ENCODE assay signal across 10 mouse cellular contexts in the genomic region with DNA sequence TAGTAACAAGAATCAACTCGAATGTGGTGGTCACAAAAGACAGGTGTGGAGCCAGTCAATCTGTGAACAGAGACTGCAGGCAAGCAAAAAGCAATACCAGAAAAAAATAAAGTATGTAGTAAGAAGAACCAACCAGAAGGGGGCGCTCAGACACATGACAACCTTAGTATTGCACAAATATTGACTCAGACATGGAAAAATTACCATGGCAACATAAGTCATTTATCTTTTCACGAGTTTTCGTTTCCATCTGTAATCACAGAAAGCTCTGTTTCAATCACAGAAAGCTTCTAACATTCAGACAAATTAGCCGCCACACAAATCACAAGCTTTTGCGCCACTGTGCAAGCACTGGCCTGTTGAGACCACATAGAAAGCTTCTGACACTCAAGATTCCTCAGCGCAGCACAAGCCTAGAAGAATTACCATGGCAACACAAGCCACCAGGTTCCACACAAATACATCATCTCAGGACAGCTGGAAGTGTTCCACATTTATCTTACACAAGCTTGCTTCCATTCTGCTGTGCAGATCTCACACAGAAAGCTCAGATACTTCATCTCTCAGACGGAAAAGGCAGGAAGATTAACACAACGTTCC. TPM values are rescaled to one million over a fixed set of nuclear protein-coding genes. Genes with fewer than 3 reads are reported as not detected.
DNase-seq lines count a peak whose midpoint lies in the region; ATAC-seq and TF ChIP-seq lines count a peak whose summit lies in the region.
"Had no signal": no experiment of that assay in that cellular context is flagged by ENCODE, and none has a peak within 500 bp of the region (broad histone marks: within the 10 kb centered on the region; RNA-seq: fewer than 3 reads in every experiment).

No protein-coding gene starts in this region.

- TF ChIP-seq EP300 in heart, postnatal 0 days (IDR thresholded peaks at IDR 0.05; ENCODE audit: low read depth) = no peak

- WGBS in heart, postnatal 0 days = 39% methylated on average over 9 of the region's 9 CpGs
- WGBS in heart, embryonic 11.5 days (ENCODE audit: insufficient replicate concordance) = 44% methylated on average over 9 of the region's 9 CpGs
- 52% methylated on average over 9 of the region's 9 CpGs for WGBS in embryonic facial prominence, embryonic 10.5 days

- in situ Hi-C loops in Patski (cut with MboI; ENCODE audit: low pct_unique_long_range_greater_than_20kb) = no loop called here

- CTCF ChIA-PET in Patski (lab: Charles Lee) = no interaction called here

- H3K27me3 ChIP-seq in heart, postnatal 0 days (ENCODE audit: control insufficient read depth, insufficient read depth, low read length) = no peaks in the 10 kb centered on the region
- no peaks in the 10 kb centered on the region for H3K27me3 ChIP-seq in heart, embryonic 11.5 days (ENCODE audit: control insufficient read depth, insufficient read depth, low read length)
- H3K27me3 ChIP-seq in Patski = peaks cover 12% of the 10 kb centered on the region
- peaks cover 10% of the 10 kb centered on the region for H3K27me3 ChIP-seq in embryonic facial prominence, embryonic 10.5 days (replicated peaks; ENCODE audit: low read depth, poor library complexity, severe bottlenecking)

- DNase-seq in heart, postnatal 0 days (ENCODE audit: low spot score) = peak; percentile 16
- DNase-seq in 416B (ENCODE audit: low read depth) = peak; percentile 44
- no peak for DNase-seq in Patski (ENCODE audit: low read depth, low spot score)
- peak; percentile 7 for DNase-seq in embryonic facial prominence, embryonic 10.5 days (ENCODE audit: low spot score)
- peak in 1 of 2 experiments; percentile 21 for DNase-seq in left cerebral cortex, adult 2 months (ENCODE audit: extremely low spot score in 1 of 2, low spot score in 2 of 2)
- DNase-seq in retina, postnatal 1 day = peak; percentile 16
- DNase-seq in urinary bladder, postnatal 10 days (ENCODE audit: low spot score) = no peak

- H3K9me3 ChIP-seq in heart, postnatal 0 days (replicated peaks; ENCODE audit: control insufficient read depth, low read length) = no peaks in the 10 kb centered on the region
- H3K9me3 ChIP-seq in heart, embryonic 11.5 days (replicated peaks; ENCODE audit: control insufficient read depth, low read length) = no peaks in the 10 kb centered on the region
- H3K9me3 ChIP-seq in embryonic facial prominence, embryonic 10.5 days = no peaks in the 10 kb centered on the region

- H3K4me2 ChIP-seq in heart, postnatal 0 days (ENCODE audit: low read depth, low read length) = no peak overlapping the region
- H3K4me2 ChIP-seq in heart, embryonic 11.5 days = no peak overlapping the region

- POLR2A ChIA-PET in Patski (lab: Charles Lee) = no interaction called here

- H3K4me3 ChIP-seq in heart, postnatal 0 days (ENCODE audit: low read depth, low read length) = no peak overlapping the region
- H3K4me3 ChIP-seq in heart, embryonic 11.5 days (ENCODE audit: low read depth, low read length) = no peak overlapping the region
- no peak overlapping the region for H3K4me3 ChIP-seq in embryonic facial prominence, embryonic 10.5 days
- no peak overlapping the region for H3K4me3 ChIP-seq in left cerebral cortex, adult 2 months

- ATAC-seq in heart, postnatal 0 days (ENCODE audit: insufficient read depth, low read depth) = no peak
- ATAC-seq in heart, embryonic 11.5 days (replicated peaks; ENCODE audit: insufficient number of reproducible peaks, low FRiP score, low TSS enrichment) = no peak
- ATAC-seq in Patski = no peak

- H3K4me1 ChIP-seq in heart, postnatal 0 days (ENCODE audit: control insufficient read depth, insufficient read depth) = no peaks in the 10 kb centered on the region
- H3K4me1 ChIP-seq in heart, embryonic 11.5 days (ENCODE audit: control insufficient read depth, insufficient read depth, low read length) = no peaks in the 10 kb centered on the region
- H3K4me1 ChIP-seq in embryonic facial prominence, embryonic 10.5 days = no peaks in the 10 kb centered on the region

- intact Hi-C loops in left cerebral cortex, adult 2 months (cut with DNase I) = loop anchor here (2.0 to 5.0 kb wide), 2 partner anchors 53 to 100 kb away; no protein-coding TSS in a partner anchor

- no peak overlapping the region for H3K27ac ChIP-seq in heart, postnatal 0 days (ENCODE audit: low read depth)
- H3K27ac ChIP-seq in heart, embryonic 11.5 days (ENCODE audit: low read depth, low read length) = no peak overlapping the region
- H3K27ac ChIP-seq in embryonic facial prominence, embryonic 10.5 days (replicated peaks) = no peak overlapping the region
- no peak overlapping the region for H3K27ac ChIP-seq in left cerebral cortex, adult 2 months

- no peaks in the 10 kb centered on the region for H3K36me3 ChIP-seq in heart, postnatal 0 days (replicated peaks; ENCODE audit: control insufficient read depth, insufficient read depth, low read length)
- H3K36me3 ChIP-seq in heart, embryonic 11.5 days (ENCODE audit: control insufficient read depth, insufficient read depth, low read length) = no peaks in the 10 kb centered on the region
- H3K36me3 ChIP-seq in embryonic facial prominence, embryonic 10.5 days (replicated peaks) = no peaks in the 10 kb centered on the region

- peak; percentile 39 for TF ChIP-seq CTCF in heart, postnatal 0 days (IDR thresholded peaks at IDR 0.05; ENCODE audit: low read depth)
- peak; percentile 41 for TF ChIP-seq CTCF in Patski (IDR thresholded peaks at IDR 0.05)
- peak; percentile 52 for TF ChIP-seq CTCF in left cerebral cortex, adult 2 months (IDR thresholded peaks at IDR 0.05)

- no peak overlapping the region for H3K9ac ChIP-seq in heart, postnatal 0 days (replicated peaks; ENCODE audit: low read depth, low read length)
- H3K9ac ChIP-seq in heart, embryonic 11.5 days (ENCODE audit: low read depth, low read length) = no peak overlapping the region

RNA-seq across cellular contexts. Expression of gene Prame, which starts 24.8 kb away (rescaled TPM):
- not detected in 2 replicates for total RNA-seq in heart, postnatal 0 days (2014; rRNA removed; ENCODE audit: low replicate concordance)
- polyA plus RNA-seq in heart, postnatal 0 days (2015; fragmentation: Nextera tagmentation; extraction: Ambion mirVana) = not detected in 2 replicates
- polyA plus RNA-seq in heart, embryonic 11.5 days (2014; fragmentation: Nextera tagmentation; extraction: Ambion mirVana) = not detected in 2 replicates
- not detected for polyA plus RNA-seq in Patski (2021)
- polyA plus RNA-seq in embryonic facial prominence, embryonic 10.5 days (2016; fragmentation: Nextera tagmentation; extraction: Ambion mirVana) = 0.06 TPM in 1 of 2 replicates, not detected in the other
- total RNA-seq in left cerebral cortex, adult 2 months (2021) = not detected
- total RNA-seq: left cerebral cortex, adult 18-20 months had no signal
- polyA plus RNA-seq: stomach, embryonic 14.5 days had no signal

RNA-seq across cellular contexts. Expression of gene Tcp11x2, which starts 41.3 kb away (rescaled TPM):
- not detected in 2 replicates for total RNA-seq in heart, postnatal 0 days (2014; rRNA removed; ENCODE audit: low replicate concordance)
- polyA plus RNA-seq in heart, postnatal 0 days (2015; fragmentation: Nextera tagmentation; extraction: Ambion mirVana) = not detected in 2 replicates
- not detected in 2 replicates for polyA plus RNA-seq in heart, embryonic 11.5 days (2014; fragmentation: Nextera tagmentation; extraction: Ambion mirVana)
- not detected for polyA plus RNA-seq in Patski (2021)
- 0.07 TPM in 1 of 2 replicates, not detected in the other for polyA plus RNA-seq in embryonic facial prominence, embryonic 10.5 days (2016; fragmentation: Nextera tagmentation; extraction: Ambion mirVana)
- not detected for total RNA-seq in left cerebral cortex, adult 2 months (2021)
- total RNA-seq: left cerebral cortex, adult 18-20 months had no signal
- polyA plus RNA-seq: stomach, embryonic 14.5 days had no signal

RNA-seq across cellular contexts. Expression of gene Nxf7, which starts 53.7 kb away (rescaled TPM):
- 0.81 TPM in 1 of 2 replicates, not detected in the other for total RNA-seq in heart, postnatal 0 days (2014; rRNA removed; ENCODE audit: low replicate concordance)
- polyA plus RNA-seq in heart, postnatal 0 days (2015; fragmentation: Nextera tagmentation; extraction: Ambion mirVana) = 0.16 and 0.18 TPM in 2 replicates
- polyA plus RNA-seq in heart, embryonic 11.5 days (2014; fragmentation: Nextera tagmentation; extraction: Ambion mirVana) = 0.32 and 0.44 TPM in 2 replicates
- not detected for polyA plus RNA-seq in Patski (2021)
- polyA plus RNA-seq in embryonic facial prominence, embryonic 10.5 days (2016; fragmentation: Nextera tagmentation; extraction: Ambion mirVana) = 0.10 TPM in 1 of 2 replicates, not detected in the other
- 1 to 10 TPM; 5.8 to 6.2 TPM for total RNA-seq in left cerebral cortex, adult 2 months (2021)
- polyA plus RNA-seq: stomach, embryonic 14.5 days had no signal

Comparison
In these comparisons a context has a peak if more than half of its experiments do, and no peak if none do; other contexts are left out.
1. DNase-seq: peak in heart, postnatal 0 days (single experiment), 416B (single experiment), embryonic facial prominence, embryonic 10.5 days (single experiment) and retina, postnatal 1 day (single experiment); none in Patski (single experiment) and urinary bladder, postnatal 10 days (single experiment).
2. Peak in every context shown above with its lines, with median percentiles within 50 percentile points of each other: CTCF ChIP-seq.